Mouse (Mus musculus) stomach, postnatal 0 days (tissue): ENCODE results near the gene Lim2. TPM values are rescaled to one million over a fixed set of nuclear protein-coding genes. Genes with fewer than 3 reads are reported as not detected.
"Not testable (repeated sequence)": the region's sequence is repeated elsewhere in the genome, so short reads cannot be mapped to it uniquely, and the experiment has no call there.

ENCODE experiments used
- ATAC-seq: fragments of 200-750 bp; cut with Nextera tagmentation; 2 replicates; pipeline ENCODE4 v1.8.0; 2017; ENCODE audit not compliant: low FRiP score, low TSS enrichment
- DNase-seq: peaks from one replicate; pipeline ENCODE4 v3.0.0-alpha.2; 2016; ENCODE audit warnings: low spot score
- H3K27ac ChIP-seq: fragments of 300-500 bp; sonication (generic); replicated peaks from 2 replicates; pipeline ENCODE4 v1.5.1; 2014; ENCODE audit warnings: mild to moderate bottlenecking, control low read depth
- H3K27me3 ChIP-seq: fragments of 300-500 bp; sonication (generic); 2 replicates; pipeline ENCODE4 v1.6.1; 2014; ENCODE audit warnings: low read length; ENCODE audit not compliant: control insufficient read depth, insufficient read depth
- H3K36me3 ChIP-seq: fragments of 300-500 bp; sonication (generic); 2 replicates; pipeline ENCODE4 v1.6.1; 2014; ENCODE audit warnings: low read length, mixed read lengths; ENCODE audit not compliant: control insufficient read depth, insufficient read depth
- H3K4me1 ChIP-seq: fragments of 300-500 bp; sonication (generic); replicated peaks from 2 replicates; pipeline ENCODE4 v1.6.1; 2014; ENCODE audit warnings: antibody characterized with exemption; ENCODE audit not compliant: control insufficient read depth, insufficient read depth
- H3K4me2 ChIP-seq: fragments of 300-500 bp; sonication (generic); replicated peaks from 2 replicates; pipeline ENCODE4 v1.6.1; 2014; ENCODE audit warnings: low read depth, mild to moderate bottlenecking, control low read depth, moderate library complexity
- H3K4me3 ChIP-seq: fragments of 300-500 bp; sonication (generic); 2 replicates; pipeline ENCODE4 v1.5.1; 2014; ENCODE audit warnings: low read depth, low read length, control low read depth
- H3K9ac ChIP-seq: fragments of 300-500 bp; sonication (generic); 2 replicates; pipeline ENCODE4 v1.6.1; 2014; ENCODE audit warnings: mild to moderate bottlenecking, low read length, control low read depth, mixed read lengths
- H3K9me3 ChIP-seq: fragments of 300-500 bp; sonication (generic); 2 replicates; pipeline ENCODE4 v1.6.1; 2016; ENCODE audit warnings: low read length; ENCODE audit not compliant: control insufficient read depth
- CTCF ChIP-seq: IDR thresholded peaks from 2 replicates; pipeline ENCODE4 v1.5.1; 2016; ENCODE audit warnings: antibody characterized with exemption, low read depth, mild to moderate bottlenecking, moderate library complexity
- EP300 ChIP-seq: optimal IDR thresholded peaks from 2 replicates; pipeline ENCODE3; 2016; ENCODE audit warnings: antibody characterized with exemption
- WGBS: fragments of 180-500 bp; shearing (Covaris S2); extraction: QIAGEN DNeasy Blood & Tissue Kit; methylation state at CpG from one replicate; pipeline ENCODE4 v1.1.7; 2014; 5-methylcytosine and 5-hydroxymethylcytosine counted together
- polyA plus RNA-seq: library from polyadenylated mRNA; unstranded; fragments of >200 nt; fragmentation: Nextera tagmentation; extraction: Ambion mirVana; gene quantifications from 2 replicates; pipeline ENCODE4 v1.2.1, GENCODE M21; 2015

The Lim2 gene
- polyA plus RNA-seq, 1 experiment from 2014 or later, result 0.23 TPM

DNA sequence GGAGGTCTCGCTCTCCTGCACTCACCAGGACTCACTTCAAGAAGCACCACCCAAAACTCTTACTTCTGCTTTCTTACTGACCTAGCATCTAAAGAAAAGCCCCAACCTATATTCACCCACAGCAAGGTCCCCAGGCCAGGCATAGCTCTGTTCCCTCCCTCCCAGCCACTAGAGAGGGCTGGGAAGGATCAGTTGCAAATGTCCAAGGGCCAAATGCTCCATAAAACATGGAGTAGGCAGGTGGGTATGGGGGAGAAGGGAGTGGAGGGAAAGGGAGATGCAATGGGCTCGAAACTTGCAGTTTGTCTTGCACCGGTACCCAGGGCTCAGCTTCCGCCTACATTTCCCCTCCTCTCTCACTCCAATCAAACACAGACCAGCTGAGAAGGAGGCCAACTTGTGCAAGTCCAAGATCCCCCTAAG lies 19.3 kb upstream of the Lim2 start, which contains the start of gene Siglecg:
Siglecg (plus strand) TSS at position 74 of the 423 bp plus-strand sequence.
- no peaks in the 10 kb centered on the region for H3K27me3 ChIP-seq
- TF ChIP-seq CTCF (no peak), EP300 (no peak)
- DNase-seq, result no peak
- H3K4me2 ChIP-seq, result no peak within 1 kb of the TSS
- H3K9ac ChIP-seq, result no peak within 1 kb of the TSS
- H3K4me1 ChIP-seq, result no peaks in the 10 kb centered on the region
- no peak for ATAC-seq
- no peak within 1 kb of the TSS for H3K27ac ChIP-seq
- H3K9me3 ChIP-seq, result no peaks in the 10 kb centered on the region
- WGBS, result 69% methylated on average over 4 of the region's 4 CpGs
- no peak within 1 kb of the TSS for H3K4me3 ChIP-seq
- H3K36me3 ChIP-seq, result no peaks in the 10 kb centered on the region

DNA sequence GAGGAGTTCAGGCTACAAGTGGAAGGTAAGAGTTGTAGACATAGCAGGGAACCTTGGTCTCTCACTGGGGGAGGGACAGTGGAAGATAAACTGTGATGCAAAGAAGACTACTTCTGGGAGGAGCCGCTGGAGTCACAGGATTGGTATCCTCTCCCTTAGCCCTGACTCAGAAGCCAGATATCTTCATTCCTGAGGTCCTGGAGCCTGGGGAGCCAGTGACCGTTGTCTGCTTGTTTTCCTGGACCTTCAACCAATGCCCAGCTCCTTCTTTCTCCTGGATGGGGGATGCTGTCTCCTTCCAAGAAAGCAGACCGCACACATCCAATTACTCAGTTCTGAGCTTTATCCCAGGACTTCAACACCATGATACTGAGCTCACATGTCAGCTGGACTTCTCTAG lies 18.4 kb upstream of the Lim2 start:
- Histone ChIP-seq H3K27me3 (no peaks in the 10 kb centered on the region), H3K4me1 (no peaks in the 10 kb centered on the region), H3K4me2 (no peak overlapping the region), H3K36me3 (no peaks in the 10 kb centered on the region), H3K27ac (no peak overlapping the region), H3K9ac (no peak overlapping the region), H3K9me3 (no peaks in the 10 kb centered on the region), H3K4me3 (no peak overlapping the region)
- TF ChIP-seq CTCF (no peak), EP300 (no peak)
- ATAC-seq, result no peak
- no peak for DNase-seq
- 68% methylated on average over 3 of the region's 3 CpGs for WGBS

GRCm38 (mm10) chr7:43411724-43412123 lies 15.7 kb upstream of the Lim2 start:
- H3K9ac ChIP-seq, H3K4me3 ChIP-seq, H3K4me1 ChIP-seq, DNase-seq, H3K36me3 ChIP-seq, H3K4me2 ChIP-seq, ATAC-seq, H3K27ac ChIP-seq, H3K27me3 ChIP-seq, H3K9me3 ChIP-seq: not testable (repeated sequence)
- WGBS, result 35% methylated on average over 4 of the region's 4 CpGs

- DNase-seq (no peak), ATAC-seq (no peak)
- no peaks in the 10 kb centered on the region for H3K4me1 ChIP-seq
- TF ChIP-seq CTCF (0 out of 2 replicates have a peak, but pooled peaks have one; percentile 18), EP300 (no peak)
- no peaks in the 10 kb centered on the region for H3K27me3 ChIP-seq
- H3K9me3 ChIP-seq, result no peaks in the 10 kb centered on the region
- H3K36me3 ChIP-seq, result no peaks in the 10 kb centered on the region
- 81% methylated on average over 10 of the region's 10 CpGs for WGBS
- no peak overlapping the region for H3K9ac ChIP-seq
- no peak overlapping the region for H3K27ac ChIP-seq
- no peak overlapping the region for H3K4me2 ChIP-seq
- H3K4me3 ChIP-seq, result no peak overlapping the region
Measured at GRCm38 (mm10) chr7:43417298-43417697, 10.2 kb upstream of the Lim2 start.

- H3K4me1 ChIP-seq, result no peaks in the 10 kb centered on the region
- no peak overlapping the region for H3K4me3 ChIP-seq
- peak; percentile 97 for TF ChIP-seq CTCF
- no peak for TF ChIP-seq EP300
- no peaks in the 10 kb centered on the region for H3K36me3 ChIP-seq
- no peak overlapping the region for H3K9ac ChIP-seq
- ATAC-seq, result peak; percentile 92
- no peaks in the 10 kb centered on the region for H3K9me3 ChIP-seq
- WGBS, result 17% methylated on average over 11 of the region's 11 CpGs
- peak; percentile 83 for DNase-seq
- no peak overlapping the region; the same call in 1 of the 2 replicates for H3K4me2 ChIP-seq
- H3K27me3 ChIP-seq, result no peaks in the 10 kb centered on the region
- no peak overlapping the region for H3K27ac ChIP-seq
Measured at GRCm38 (mm10) chr7:43422995-43423617, 4.4 kb upstream of the Lim2 start.

GRCm38 (mm10) chr7:43423991-43424625 lies 3.4 kb upstream of the Lim2 start:
- Histone ChIP-seq H3K4me3 (no peak overlapping the region), H3K36me3 (no peaks in the 10 kb centered on the region), H3K4me1 (no peaks in the 10 kb centered on the region), H3K9ac (no peak overlapping the region), H3K27ac (no peak overlapping the region), H3K27me3 (no peaks in the 10 kb centered on the region), H3K9me3 (no peaks in the 10 kb centered on the region), H3K4me2 (no peak overlapping the region)
- TF ChIP-seq EP300, result no peak
- TF ChIP-seq CTCF, result no peak
- no peak for DNase-seq
- no peak for ATAC-seq
- 53% methylated on average over 3 of the region's 3 CpGs for WGBS
